Mouse (Mus musculus) cerebellum, adult 2 months (tissue): ENCODE results near the gene Cactin. TPM values are rescaled to one million over a fixed set of nuclear protein-coding genes. Genes with fewer than 3 reads are reported as not detected.

Experiments used
- DNase-seq, 2 experiments: peaks; one replicate each; pipeline ENCODE4 v3.0.0; 2021
- H3K27ac ChIP-seq: fragments of 200-500 bp; 2 replicates; pipeline ENCODE4 v1.5.1; 2012; ENCODE audit warnings: low read length, control low read depth, inconsistent platforms; ENCODE audit not compliant: insufficient read depth
- H3K27me3 ChIP-seq: fragments of 200-500 bp; 2 replicates; pipeline ENCODE4 v1.6.1; 2012; ENCODE audit warnings: inconsistent platforms, mild to moderate bottlenecking, low read length, moderate library complexity; ENCODE audit not compliant: control insufficient read depth, insufficient read depth
- H3K4me1 ChIP-seq: fragments of 200-500 bp; 2 replicates; pipeline ENCODE4 v1.6.1; 2011; ENCODE audit warnings: low read length; ENCODE audit not compliant: control insufficient read depth, insufficient read depth
- H3K4me3 ChIP-seq: fragments of 200-500 bp; replicated peaks from 2 replicates; pipeline ENCODE3; 2011; ENCODE audit warnings: mild to moderate bottlenecking, low read depth, low read length, control low read depth; ENCODE audit not compliant: insufficient read depth
- CTCF ChIP-seq: fragments of 200-500 bp; IDR thresholded peaks from 2 replicates; pipeline ENCODE4 v1.5.1; 2011; ENCODE audit warnings: low read depth, mild to moderate bottlenecking, control low read depth, low read length, moderate library complexity, borderline replicate concordance; ENCODE audit not compliant: insufficient read depth
- POLR2A ChIP-seq: fragments of 200-500 bp; IDR thresholded peaks from 2 replicates; pipeline ENCODE4 v1.6.1; 2011; ENCODE audit warnings: low read length, control low read depth, borderline replicate concordance; ENCODE audit not compliant: insufficient read depth
- whole genome bisulfite sequencing: fragments of 180-500 bp; shearing (Covaris S2); methylation state at CpG from one replicate; pipeline ENCODE4 v1.1.7; 2018; 5-methylcytosine and 5-hydroxymethylcytosine counted together
- polyA plus RNA-seq: library from polyadenylated mRNA; depleted of rRNA; stranded (reverse); fragments of >200 nt; gene quantifications from 2 replicates; pipeline ENCODE4 v1.2.3, GENCODE M21; 2012

Gene Cactin
- polyA plus RNA-seq, 1 experiment: 36.3 TPM

- WGBS: 3% methylated on average over 54 of the region's 54 CpGs
- Histone ChIP-seq H3K4me3 (peak overlapping the region; percentile 12), H3K4me1 (no peaks in the 10 kb centered on the region; the same call in 1 of the 2 replicates), H3K27ac (no peak overlapping the region), H3K27me3 (no peaks in the 10 kb centered on the region)
- peak; percentile 86 to 89 for DNase-seq
- TF ChIP-seq CTCF (no peak), POLR2A (no peak)
Measured at GRCm38 (mm10) chr10:81285694-81286450, 35.0 kb upstream of the Cactin start.

DNA sequence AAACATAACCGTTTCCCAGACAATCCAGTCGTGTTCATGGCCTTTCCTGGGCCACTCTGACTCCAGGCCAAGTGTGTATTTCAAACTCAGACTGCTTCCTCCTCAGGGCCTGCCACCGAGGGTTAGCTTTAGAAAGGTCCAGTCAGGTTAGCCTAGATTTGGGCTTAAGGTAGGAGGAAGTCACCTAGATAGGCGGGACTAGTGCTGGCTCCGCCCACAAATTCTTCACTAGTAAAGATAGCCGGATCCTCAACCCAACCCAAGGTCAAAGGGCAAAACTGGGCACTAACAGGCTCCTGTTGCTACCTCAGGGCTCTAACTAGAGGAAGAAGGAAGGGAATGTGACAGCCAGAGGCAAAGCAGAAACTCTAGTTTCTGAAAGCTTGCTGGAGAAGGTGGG, 34.3 kb upstream of the Cactin start:
- H3K27ac ChIP-seq: no peak overlapping the region
- WGBS: 64% methylated on average over 6 of the region's 6 CpGs
- no peak overlapping the region for H3K4me3 ChIP-seq
- H3K27me3 ChIP-seq: no peaks in the 10 kb centered on the region
- no peak for DNase-seq
- H3K4me1 ChIP-seq: no peaks in the 10 kb centered on the region; the same call in 1 of the 2 replicates
- TF ChIP-seq POLR2A: no peak
- no peak for TF ChIP-seq CTCF

- no peak for DNase-seq
- TF ChIP-seq POLR2A: no peak
- peak; percentile 75 for TF ChIP-seq CTCF
- Histone ChIP-seq H3K27me3 (no peaks in the 10 kb centered on the region), H3K27ac (no peak overlapping the region), H3K4me1 (no peaks in the 10 kb centered on the region; the same call in 1 of the 2 replicates), H3K4me3 (no peak overlapping the region)
- 64% methylated on average over 8 of the region's 8 CpGs for WGBS
Measured at GRCm38 (mm10) chr10:81287513-81288157, 33.3 kb upstream of the Cactin start.

- TF ChIP-seq POLR2A (no peak), CTCF (peak; percentile 68; the same call in 1 of the 2 replicates)
- Histone ChIP-seq H3K4me3 (no peak overlapping the region), H3K27me3 (no peaks in the 10 kb centered on the region), H3K4me1 (no peaks in the 10 kb centered on the region; the same call in 1 of the 2 replicates), H3K27ac (no peak overlapping the region)
- peak in 1 of 2 experiments; percentile 64 for DNase-seq
- 30% methylated on average over 6 of the region's 6 CpGs for WGBS
Measured at GRCm38 (mm10) chr10:81288601-81289000, 32.3 kb upstream of the Cactin start.

- 3% methylated on average over 7 of the region's 7 CpGs for WGBS
- TF ChIP-seq CTCF (peak; percentile 92), POLR2A (no peak)
- DNase-seq: peak; percentile 70 to 75
- Histone ChIP-seq H3K27ac (no peak overlapping the region), H3K4me3 (no peak overlapping the region), H3K27me3 (no peaks in the 10 kb centered on the region), H3K4me1 (no peaks in the 10 kb centered on the region; the same call in 1 of the 2 replicates)
Measured at GRCm38 (mm10) chr10:81289278-81289677, 31.6 kb upstream of the Cactin start.

DNA sequence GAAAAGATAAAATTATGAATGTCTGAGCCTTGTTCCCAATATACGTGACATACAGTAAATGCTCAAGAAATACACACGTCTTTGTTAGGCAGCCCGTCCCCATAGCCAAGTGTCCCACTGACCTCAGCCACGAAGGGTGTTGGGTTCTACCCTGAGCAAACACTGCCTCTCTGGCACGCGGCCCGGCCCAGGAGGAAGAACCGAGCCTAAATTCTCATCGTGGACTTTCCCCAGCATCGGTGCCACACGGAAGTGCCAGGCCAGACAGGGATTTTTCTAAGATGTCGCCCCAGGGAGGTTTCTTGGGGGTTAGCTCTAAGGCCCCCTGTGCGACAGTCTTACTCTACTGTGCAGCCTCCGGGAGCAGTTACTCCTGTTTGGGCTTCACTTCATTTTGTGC, 31.1 kb upstream of the Cactin start:
- no peak overlapping the region for H3K4me3 ChIP-seq
- peaks cover 4% of the 10 kb centered on the region for H3K4me1 ChIP-seq
- no peak overlapping the region for H3K27ac ChIP-seq
- peak in 1 of 2 experiments; percentile 34 for DNase-seq
- WGBS: 63% methylated on average over 14 of the region's 14 CpGs
- TF ChIP-seq POLR2A (no peak), CTCF (no peak)
- H3K27me3 ChIP-seq: no peaks in the 10 kb centered on the region

DNA sequence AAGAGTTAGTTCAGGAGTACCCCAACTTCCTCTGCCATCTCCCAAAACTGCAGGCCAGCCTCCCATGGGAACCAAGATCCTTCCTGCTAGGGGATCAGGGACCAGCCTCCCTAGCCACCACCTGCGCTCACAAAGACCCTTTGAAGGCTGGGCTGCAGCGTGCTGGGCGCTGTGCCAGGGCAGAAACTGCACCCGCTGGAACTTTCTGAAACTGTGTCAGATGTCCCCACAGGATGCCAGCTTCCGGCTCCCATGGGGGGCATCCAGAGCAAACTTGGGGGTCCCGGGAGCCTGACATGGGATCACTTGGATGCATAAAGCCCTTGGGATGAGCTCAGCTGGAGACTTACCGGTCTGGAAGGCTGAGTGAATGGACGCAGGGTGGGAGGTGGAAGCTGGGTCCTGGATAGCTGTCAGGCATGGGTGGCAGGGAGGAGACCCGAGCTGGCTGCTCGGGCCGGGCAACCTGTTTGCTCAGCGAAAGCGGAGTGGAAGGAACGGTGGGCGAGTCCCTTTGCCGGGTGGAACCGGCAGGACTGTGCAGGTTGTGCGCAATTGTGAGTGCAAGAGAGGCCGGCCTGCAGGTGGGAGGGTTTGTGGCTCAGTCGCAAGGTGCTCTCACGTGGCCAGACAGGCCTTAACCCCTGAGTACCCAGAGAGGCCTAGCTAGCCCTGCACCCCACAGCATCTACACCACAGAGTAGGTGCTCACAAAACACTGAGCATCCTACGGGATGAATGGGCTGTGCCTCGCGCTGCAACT, 30.0 kb upstream of the Cactin start:
- DNase-seq: peak in 1 of 2 experiments; percentile 40
- Histone ChIP-seq H3K4me1 (peaks cover 14% of the 10 kb centered on the region), H3K27ac (no peak overlapping the region), H3K27me3 (no peaks in the 10 kb centered on the region), H3K4me3 (no peak overlapping the region)
- TF ChIP-seq POLR2A (no peak), CTCF (no peak)
- WGBS: 33% methylated on average over 24 of the region's 24 CpGs
